Mouse (Mus musculus) G1E-ER4 (cell line): ENCODE data around the gene Tgoln1. TPM values are rescaled to one million over a fixed set of nuclear protein-coding genes. Genes with fewer than 3 reads are reported as not detected.

Source experiments
- GATA1 ChIP-seq: IDR thresholded peaks from one replicate; pipeline ENCODE4 v1.8.0; 2012; ENCODE audit warnings: low read length, inconsistent platforms
- polyA plus RNA-seq: library from polyadenylated mRNA; stranded (reverse); fragments of >175 nt; gene quantifications from 2 replicates; pipeline ENCODE4 v1.2.3, GENCODE M21; 2012

Gene Tgoln1
- polyA plus RNA-seq, 1 experiment: 1.3 TPM

- TF ChIP-seq GATA1: no peak
These were observed 32.6 kb downstream of the Tgoln1 start for GRCm38 (mm10) chr6:72584154-72584553.

GRCm38 (mm10) chr6:72583211-72583839 lies 33.5 kb downstream of the Tgoln1 start:
- TF ChIP-seq GATA1: no peak

- TF ChIP-seq GATA1: no peak
These were observed 35.0 kb downstream of the Tgoln1 start for GRCm38 (mm10) chr6:72581625-72582382.

GRCm38 (mm10) chr6:72576041-72576440 lies 40.8 kb downstream of the Tgoln1 start:
- TF ChIP-seq GATA1: no peak

GRCm38 (mm10) chr6:72571826-72572225 lies 45.0 kb downstream of the Tgoln1 start:
- TF ChIP-seq GATA1: no peak

- no peak for TF ChIP-seq GATA1
These were observed 46.0 kb downstream of the Tgoln1 start for GRCm38 (mm10) chr6:72570644-72571397.

GRCm38 (mm10) chr6:72568736-72569135 lies 48.1 kb downstream of the Tgoln1 start:
- TF ChIP-seq GATA1: no peak

- TF ChIP-seq GATA1: no peak
These were observed 49.3 kb downstream of the Tgoln1 start for GRCm38 (mm10) chr6:72567508-72567907.

- TF ChIP-seq GATA1: no peak
These were observed 50.8 kb downstream of the Tgoln1 start for GRCm38 (mm10) chr6:72566044-72566443.

- TF ChIP-seq GATA1: no peak
These were observed 51.3 kb downstream of the Tgoln1 start for GRCm38 (mm10) chr6:72565506-72565905.

- no peak for TF ChIP-seq GATA1
These were observed 53.9 kb downstream of the Tgoln1 start for GRCm38 (mm10) chr6:72562894-72563293.

- TF ChIP-seq GATA1: no peak
These were observed 54.3 kb downstream of the Tgoln1 start for GRCm38 (mm10) chr6:72562486-72562885.

GRCm38 (mm10) chr6:72560801-72561200 lies 56.0 kb downstream of the Tgoln1 start:
- no peak for TF ChIP-seq GATA1

Other genes with a start within 250 kb of the Tgoln1 start
- gene Vamp5, start 236.5 kb downstream of the Tgoln1 start, polyA plus RNA-seq: 234 and 278 TPM in 2 replicates
- gene Vamp8, start 226.3 kb downstream of the Tgoln1 start, polyA plus RNA-seq: 130 and 242 TPM in 2 replicates
- 5.2 and 6.1 TPM in 2 replicates for gene Ggcx, start 202.7 kb downstream of the Tgoln1 start, polyA plus RNA-seq
- gene Mat2a, start 177.4 kb downstream of the Tgoln1 start, polyA plus RNA-seq: 29.5 and 99.9 TPM in 2 replicates
- gene Sh2d6, start 95.3 kb downstream of the Tgoln1 start, polyA plus RNA-seq: 0.06 TPM in 1 of 2 replicates, not detected in the other
- gene Capg, start 72.6 kb downstream of the Tgoln1 start, polyA plus RNA-seq: 27.3 and 30.6 TPM in 2 replicates
- 18.7 and 20.5 TPM in 2 replicates for gene Elmod3, start 18.6 kb downstream of the Tgoln1 start, polyA plus RNA-seq
- 6.4 and 33.4 TPM in 2 replicates for gene Retsat, start 18.5 kb downstream of the Tgoln1 start, polyA plus RNA-seq
- gene Tcf7l1, start 172.3 kb upstream of the Tgoln1 start, polyA plus RNA-seq: not detected in 2 replicates